Mouse (Mus musculus): ENCODE results near the gene Slc15a2. TPM values are rescaled to one million over a fixed set of nuclear protein-coding genes. Genes with fewer than 3 reads are reported as not detected.

Gene Slc15a2
- polyA plus RNA-seq, 1 experiment: 13.1 TPM

GRCm38 (mm10) chr16:36728959-36729358, 55.8 kb downstream of the Slc15a2 start:
- H3K27ac ChIP-seq (ENCODE audit: insufficient read depth, low read length): no peak overlapping the region
- no peak for DNase-seq
- 93% methylated on average over 2 of the region's 2 CpGs for WGBS
- H3K4me1 ChIP-seq (ENCODE audit: control insufficient read depth, insufficient read depth, low read length): no peaks in the 10 kb centered on the region
- no peak overlapping the region for H3K4me3 ChIP-seq (replicated peaks; ENCODE audit: insufficient read depth, low read depth, low read length)
- TF ChIP-seq CTCF (IDR thresholded peaks at IDR 0.05; ENCODE audit: borderline replicate concordance, insufficient read depth, low read depth, low read length) (no peak), POLR2A (IDR thresholded peaks at IDR 0.05; ENCODE audit: borderline replicate concordance, insufficient read depth, low read length) (no peak)
- no peaks in the 10 kb centered on the region for H3K27me3 ChIP-seq (ENCODE audit: control insufficient read depth, insufficient read depth, low read length)

- WGBS: 45% methylated on average over 3 of the region's 3 CpGs
- no peak overlapping the region for H3K27ac ChIP-seq (ENCODE audit: insufficient read depth, low read length)
- no peak overlapping the region for H3K4me3 ChIP-seq (replicated peaks; ENCODE audit: insufficient read depth, low read depth, low read length)
- H3K27me3 ChIP-seq (ENCODE audit: control insufficient read depth, insufficient read depth, low read length): no peaks in the 10 kb centered on the region
- no peak for DNase-seq
- no peaks in the 10 kb centered on the region for H3K4me1 ChIP-seq (ENCODE audit: control insufficient read depth, insufficient read depth, low read length)
- TF ChIP-seq CTCF (IDR thresholded peaks at IDR 0.05; ENCODE audit: borderline replicate concordance, insufficient read depth, low read depth, low read length) (no peak), POLR2A (IDR thresholded peaks at IDR 0.05; ENCODE audit: borderline replicate concordance, insufficient read depth, low read length) (no peak)
These were observed 60.8 kb downstream of the Slc15a2 start for GRCm38 (mm10) chr16:36723880-36724443.

GRCm38 (mm10) chr16:36722739-36723138, 62.0 kb downstream of the Slc15a2 start:
- H3K27me3 ChIP-seq (ENCODE audit: control insufficient read depth, insufficient read depth, low read length): no peaks in the 10 kb centered on the region
- no peak overlapping the region for H3K27ac ChIP-seq (ENCODE audit: insufficient read depth, low read length)
- WGBS: 20% methylated on average over 4 of the region's 4 CpGs
- no peak overlapping the region for H3K4me3 ChIP-seq (replicated peaks; ENCODE audit: insufficient read depth, low read depth, low read length)
- DNase-seq: no peak
- H3K4me1 ChIP-seq (ENCODE audit: control insufficient read depth, insufficient read depth, low read length): no peaks in the 10 kb centered on the region
- TF ChIP-seq CTCF (IDR thresholded peaks at IDR 0.05; ENCODE audit: borderline replicate concordance, insufficient read depth, low read depth, low read length) (no peak), POLR2A (IDR thresholded peaks at IDR 0.05; ENCODE audit: borderline replicate concordance, insufficient read depth, low read length) (no peak)

- 54% methylated on average over 13 of the region's 13 CpGs for WGBS
- no peak for TF ChIP-seq CTCF (IDR thresholded peaks at IDR 0.05; ENCODE audit: borderline replicate concordance, insufficient read depth, low read depth, low read length)
- no peak for TF ChIP-seq POLR2A (IDR thresholded peaks at IDR 0.05; ENCODE audit: borderline replicate concordance, insufficient read depth, low read length)
These were observed 64.3 kb downstream of the Slc15a2 start for GRCm38 (mm10) chr16:36720194-36721055.

GRCm38 (mm10) chr16:36718637-36719036, 66.1 kb downstream of the Slc15a2 start:
- Histone ChIP-seq H3K4me3 (replicated peaks; ENCODE audit: insufficient read depth, low read depth, low read length) (no peak overlapping the region), H3K27ac (ENCODE audit: insufficient read depth, low read length) (no peak overlapping the region), H3K4me1 (ENCODE audit: control insufficient read depth, insufficient read depth, low read length) (no peaks in the 10 kb centered on the region), H3K27me3 (ENCODE audit: control insufficient read depth, insufficient read depth, low read length) (no peaks in the 10 kb centered on the region)
- TF ChIP-seq POLR2A (IDR thresholded peaks at IDR 0.05; ENCODE audit: borderline replicate concordance, insufficient read depth, low read length) (no peak), CTCF (IDR thresholded peaks at IDR 0.05; ENCODE audit: borderline replicate concordance, insufficient read depth, low read depth, low read length) (no peak)
- no peak for DNase-seq

More at GRCm38 (mm10) chr16:36720194-36721055, 64.3 kb downstream of the Slc15a2 start:
- H3K27ac ChIP-seq (ENCODE audit: insufficient read depth, low read length): no peak overlapping the region
- no peaks in the 10 kb centered on the region for H3K27me3 ChIP-seq (ENCODE audit: control insufficient read depth, insufficient read depth, low read length)
- H3K4me3 ChIP-seq (replicated peaks; ENCODE audit: insufficient read depth, low read depth, low read length): no peak overlapping the region
- no peak for DNase-seq
- H3K4me1 ChIP-seq (ENCODE audit: control insufficient read depth, insufficient read depth, low read length): no peaks in the 10 kb centered on the region

GRCm38 (mm10) chr16:36717481-36717880, 67.3 kb downstream of the Slc15a2 start:
- TF ChIP-seq POLR2A (IDR thresholded peaks at IDR 0.05; ENCODE audit: borderline replicate concordance, insufficient read depth, low read length) (no peak), CTCF (IDR thresholded peaks at IDR 0.05; ENCODE audit: borderline replicate concordance, insufficient read depth, low read depth, low read length) (no peak)
- no peak for DNase-seq
- Histone ChIP-seq H3K4me3 (replicated peaks; ENCODE audit: insufficient read depth, low read depth, low read length) (no peak overlapping the region), H3K27ac (ENCODE audit: insufficient read depth, low read length) (no peak overlapping the region), H3K4me1 (ENCODE audit: control insufficient read depth, insufficient read depth, low read length) (no peaks in the 10 kb centered on the region), H3K27me3 (ENCODE audit: control insufficient read depth, insufficient read depth, low read length) (no peaks in the 10 kb centered on the region)
- WGBS: 89% methylated on average over 4 of the region's 4 CpGs

- WGBS: 89% methylated on average over 12 of the region's 12 CpGs
- no peak for TF ChIP-seq CTCF (IDR thresholded peaks at IDR 0.05; ENCODE audit: borderline replicate concordance, insufficient read depth, low read depth, low read length)
- no peak for TF ChIP-seq POLR2A (IDR thresholded peaks at IDR 0.05; ENCODE audit: borderline replicate concordance, insufficient read depth, low read length)
- H3K4me1 ChIP-seq (ENCODE audit: control insufficient read depth, insufficient read depth, low read length): no peaks in the 10 kb centered on the region
- H3K27ac ChIP-seq (ENCODE audit: insufficient read depth, low read length): no peak overlapping the region
- no peak for DNase-seq
- H3K4me3 ChIP-seq (replicated peaks; ENCODE audit: insufficient read depth, low read depth, low read length): no peak overlapping the region
- no peaks in the 10 kb centered on the region for H3K27me3 ChIP-seq (ENCODE audit: control insufficient read depth, insufficient read depth, low read length)
These were observed 73.0 kb downstream of the Slc15a2 start for GRCm38 (mm10) chr16:36711760-36712159.

GRCm38 (mm10) chr16:36710794-36711193, 74.0 kb downstream of the Slc15a2 start:
- DNase-seq: no peak
- TF ChIP-seq POLR2A (IDR thresholded peaks at IDR 0.05; ENCODE audit: borderline replicate concordance, insufficient read depth, low read length) (no peak), CTCF (IDR thresholded peaks at IDR 0.05; ENCODE audit: borderline replicate concordance, insufficient read depth, low read depth, low read length) (no peak)
- no peak overlapping the region for H3K4me3 ChIP-seq (replicated peaks; ENCODE audit: insufficient read depth, low read depth, low read length)
- H3K27ac ChIP-seq (ENCODE audit: insufficient read depth, low read length): no peak overlapping the region
- H3K4me1 ChIP-seq (ENCODE audit: control insufficient read depth, insufficient read depth, low read length): no peaks in the 10 kb centered on the region
- WGBS: 95% methylated on average over 2 of the region's 2 CpGs
- no peaks in the 10 kb centered on the region for H3K27me3 ChIP-seq (ENCODE audit: control insufficient read depth, insufficient read depth, low read length)

All from cerebellum, adult 2 months (tissue).